Mouse (Mus musculus) spleen, embryonic (tissue): ENCODE data around the gene Supt20.

Experiments used
- CTCF ChIA-PET: fragments of 350-600 bp; sonication (Branson Sonifier 250); formaldehyde crosslinking; loops from one replicate; lab custom pipeline; 2022; lab: Charles Lee

Supt20 gene

DNA sequence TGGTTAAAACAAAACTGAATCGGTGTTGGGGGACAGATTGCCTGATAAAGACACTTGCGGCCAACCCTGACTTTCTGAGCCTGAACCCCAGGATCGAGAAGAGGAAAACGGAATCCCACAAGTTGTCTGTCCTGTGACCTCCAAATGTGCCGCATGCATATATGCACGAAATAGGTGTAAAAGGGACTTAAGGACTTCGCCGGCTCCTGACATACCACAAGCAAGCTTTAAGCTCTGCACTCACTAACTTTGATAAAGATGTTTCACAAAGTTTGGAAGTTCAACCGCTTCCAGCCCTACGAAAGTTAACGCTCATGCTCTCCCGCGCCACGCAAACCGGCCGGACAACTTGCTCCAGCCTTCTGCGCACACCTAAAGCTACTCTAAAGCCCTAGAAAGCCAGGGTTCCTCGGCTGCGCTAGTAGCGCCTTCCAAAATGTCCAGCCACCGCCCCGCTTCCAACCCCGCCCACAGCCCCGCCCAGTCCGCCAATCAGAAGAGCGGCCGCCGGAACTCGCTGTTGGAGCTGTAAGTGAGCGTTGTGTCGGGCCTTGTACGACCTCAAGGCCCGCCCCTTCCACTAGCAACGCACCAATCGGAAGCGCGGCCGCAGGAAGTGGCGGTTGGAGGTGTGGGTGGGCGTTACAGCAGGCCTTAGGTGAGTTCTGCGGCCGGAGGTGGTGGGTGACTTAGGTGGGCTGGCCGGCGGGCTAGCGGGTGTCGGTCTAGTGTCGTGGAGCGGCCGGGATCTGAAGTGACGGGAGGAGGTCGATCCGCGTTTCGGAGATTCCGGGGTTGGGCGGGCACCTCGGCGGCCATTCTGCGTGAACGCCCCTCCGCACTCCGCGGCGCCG, at the start of gene Supt20:
Gene Supt20 (plus strand): TSS at position 606 of the 854 bp plus-strand sequence.
- CTCF ChIA-PET, result no interaction called here

DNA sequence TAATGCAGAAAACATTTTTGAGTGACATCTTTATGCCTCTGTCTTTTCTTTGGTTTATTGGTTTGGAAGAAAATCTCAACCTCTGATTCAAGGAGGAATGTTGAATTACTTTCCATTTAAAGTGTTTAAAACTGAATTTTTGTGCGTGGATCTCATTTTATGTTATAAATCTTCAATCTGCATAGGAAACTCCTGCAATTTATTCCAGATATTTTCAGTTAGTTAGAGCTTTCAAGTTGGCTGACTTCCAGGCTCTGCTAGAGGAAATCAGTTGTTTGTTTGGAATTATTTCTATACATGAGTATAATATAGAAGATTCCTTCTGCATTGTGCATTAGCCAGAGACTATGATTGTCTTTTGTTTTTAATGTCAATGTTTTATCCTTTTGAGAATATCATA, 49.8 kb upstream of the Supt20 start:
- CTCF ChIA-PET, result no interaction called here

DNA sequence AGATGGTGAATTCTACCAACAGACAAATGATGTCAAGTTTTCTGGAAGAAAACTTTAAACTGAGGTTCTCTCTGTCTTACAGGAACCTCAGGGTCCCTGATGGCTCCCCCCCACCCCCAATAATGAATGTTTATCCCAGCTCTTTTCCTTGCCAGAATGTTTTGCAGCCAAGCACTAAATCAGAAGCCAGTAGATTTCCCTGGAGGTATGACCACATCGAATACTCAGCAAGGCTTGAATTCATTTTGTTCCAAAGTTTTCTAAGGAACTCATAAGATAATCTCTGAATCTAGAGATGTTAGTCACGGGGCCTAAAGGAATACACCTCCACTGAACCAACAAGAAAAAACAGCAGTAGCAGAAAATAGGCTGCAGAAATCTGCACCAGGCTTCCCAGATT, 45.0 kb upstream of the Supt20 start:
- CTCF ChIA-PET, result no interaction called here

DNA sequence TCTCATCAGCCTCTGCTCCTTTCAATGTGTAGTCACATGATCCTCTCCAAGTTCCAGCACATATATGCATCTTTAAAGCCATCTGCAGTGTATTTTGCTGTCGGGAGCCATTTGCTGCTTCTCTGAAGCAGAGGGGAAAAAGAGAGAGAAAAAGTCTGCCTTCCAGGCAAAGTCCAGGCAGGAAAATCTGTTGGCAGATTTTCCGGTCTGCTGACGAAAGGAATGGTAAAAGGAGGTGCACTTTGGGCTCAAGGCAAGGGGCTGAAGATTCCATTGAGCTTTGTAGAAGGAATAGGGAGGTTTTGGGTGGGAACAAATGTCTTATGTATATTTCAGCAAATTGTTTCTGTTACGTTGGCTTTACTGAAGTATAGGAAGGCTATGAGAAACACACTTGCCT, 41.0 kb upstream of the Supt20 start:
- CTCF ChIA-PET, result no interaction called here

DNA sequence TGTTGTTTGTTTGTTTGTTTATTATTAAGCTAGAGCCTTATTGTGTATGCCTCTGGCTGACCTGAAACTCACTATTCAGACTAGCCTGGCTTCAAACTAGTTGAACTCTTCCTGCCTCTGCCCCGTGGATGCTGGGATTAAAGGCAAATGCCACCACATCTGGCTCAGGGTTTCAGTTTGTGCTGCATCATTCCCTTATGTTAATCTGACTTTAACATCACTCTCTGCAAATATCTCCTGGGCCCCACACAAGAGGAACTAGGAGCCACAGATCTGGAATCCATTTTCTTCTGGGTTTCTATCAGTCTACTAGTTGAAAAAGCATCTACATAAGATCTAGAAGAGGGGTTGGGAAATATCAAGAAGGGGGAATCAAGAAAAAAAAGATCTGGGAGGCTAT, 38.4 kb upstream of the Supt20 start:
- CTCF ChIA-PET, result no interaction called here

DNA sequence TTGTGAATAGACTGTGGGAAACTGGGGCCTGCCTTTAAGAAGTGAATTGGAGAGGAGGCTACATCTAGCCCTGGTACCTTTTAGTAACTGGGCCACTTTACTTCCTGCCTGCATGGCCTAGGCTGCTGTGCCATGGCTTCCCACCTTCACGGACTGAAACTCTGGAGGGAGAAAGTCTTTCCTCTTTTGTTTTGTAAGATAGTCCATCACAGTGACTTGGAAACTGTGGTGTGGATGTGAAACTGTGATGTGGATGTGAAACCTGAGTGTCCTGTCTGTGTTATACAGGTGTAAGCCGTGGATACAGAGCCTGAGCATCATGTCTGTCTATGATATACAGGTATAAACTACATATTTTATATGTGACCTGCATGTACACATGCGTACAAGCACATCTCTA, 35.5 kb upstream of the Supt20 start:
- CTCF ChIA-PET, result no interaction called here

DNA sequence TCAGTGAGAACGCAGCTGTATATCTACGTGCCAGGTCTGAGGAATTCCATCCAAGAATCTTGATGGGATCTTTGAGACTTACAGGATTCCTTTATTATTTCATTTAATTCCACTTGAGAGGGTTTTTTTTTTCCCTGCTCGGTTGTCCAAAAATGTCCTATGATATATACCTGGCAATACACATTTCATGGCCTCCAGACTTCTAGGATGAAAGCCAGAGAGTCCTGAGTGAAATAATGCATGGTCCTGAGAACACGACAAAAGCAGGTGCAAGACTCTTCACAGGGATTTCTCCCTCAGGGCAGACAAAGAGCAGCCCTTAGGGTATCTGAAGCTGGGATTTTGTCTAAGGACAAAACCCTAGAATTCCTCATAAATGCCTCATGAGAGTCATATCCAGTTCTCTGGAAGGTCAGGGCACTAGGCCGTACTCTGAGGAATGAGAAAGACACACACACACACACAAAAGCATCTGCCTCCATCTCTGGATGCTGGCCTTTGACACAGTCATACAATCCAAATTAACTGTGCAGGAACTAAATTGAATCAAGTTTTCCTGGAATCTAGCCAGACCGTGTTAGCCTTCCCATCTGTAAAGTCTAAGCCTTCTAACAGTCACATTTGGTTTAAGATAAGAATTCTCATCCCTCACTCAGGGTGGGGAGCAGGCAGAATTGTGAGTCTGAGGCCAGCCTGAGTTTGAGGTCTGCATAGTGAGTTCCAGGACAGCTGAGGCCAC, 34.5 kb upstream of the Supt20 start:
- CTCF ChIA-PET, result no interaction called here

DNA sequence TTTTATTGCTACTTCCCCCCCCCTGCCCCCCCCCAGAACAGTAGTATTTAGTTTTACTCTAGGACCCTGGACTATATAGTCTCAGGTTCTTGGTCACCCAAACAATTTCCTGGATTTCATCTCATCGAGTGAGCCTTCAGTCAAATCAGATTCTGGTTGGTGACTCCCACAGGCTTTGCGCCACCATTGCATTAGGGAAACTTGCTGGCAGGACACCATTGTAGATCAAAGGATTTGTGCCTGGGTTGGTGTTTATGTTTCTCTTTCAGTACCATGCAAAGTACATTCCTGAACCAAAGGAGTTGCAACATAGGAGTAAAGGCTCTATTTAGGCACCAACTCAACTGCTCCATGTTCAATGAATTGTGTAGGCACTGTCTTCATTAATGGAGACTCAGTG, 32.9 kb upstream of the Supt20 start:
- CTCF ChIA-PET, result no interaction called here

DNA sequence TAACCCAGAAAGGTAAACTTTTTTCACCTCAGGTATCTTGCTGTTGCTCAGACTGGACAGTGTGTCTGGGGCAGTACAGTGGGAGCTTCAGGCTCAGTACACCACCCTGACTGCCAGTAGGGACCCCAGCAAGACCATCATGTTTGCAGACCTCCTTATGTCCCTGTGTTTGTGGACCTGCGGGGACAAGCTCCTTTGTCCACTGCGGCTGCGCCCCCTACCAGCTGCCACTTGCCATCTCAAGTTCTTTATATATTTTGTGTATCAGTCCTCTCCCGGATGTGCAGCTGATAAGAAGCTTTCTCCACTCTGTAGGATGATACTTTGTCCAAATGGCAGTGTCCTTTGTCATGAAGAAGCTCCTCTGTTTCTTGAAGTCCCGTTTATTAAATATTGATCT, 30.2 kb upstream of the Supt20 start:
- CTCF ChIA-PET, result no interaction called here

DNA sequence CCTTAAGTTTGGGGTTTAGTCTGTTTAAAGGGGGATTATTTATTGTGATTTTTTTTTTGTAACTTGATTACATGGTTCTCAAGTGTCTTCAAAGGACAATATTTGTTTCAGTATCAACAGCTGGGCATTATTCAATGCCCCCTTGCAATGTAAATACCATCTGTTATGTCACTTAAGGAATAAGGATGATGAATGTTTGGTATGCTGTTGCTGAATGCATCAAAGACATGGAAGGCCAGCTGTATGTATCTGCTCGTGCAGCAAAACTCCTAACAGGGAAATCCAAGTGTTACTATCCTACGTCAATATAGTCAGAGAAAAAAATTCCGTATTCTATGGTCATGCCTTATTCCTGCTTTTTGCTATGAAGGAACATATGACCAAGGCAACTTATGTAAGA, 24.5 kb upstream of the Supt20 start:
- CTCF ChIA-PET, result no interaction called here

DNA sequence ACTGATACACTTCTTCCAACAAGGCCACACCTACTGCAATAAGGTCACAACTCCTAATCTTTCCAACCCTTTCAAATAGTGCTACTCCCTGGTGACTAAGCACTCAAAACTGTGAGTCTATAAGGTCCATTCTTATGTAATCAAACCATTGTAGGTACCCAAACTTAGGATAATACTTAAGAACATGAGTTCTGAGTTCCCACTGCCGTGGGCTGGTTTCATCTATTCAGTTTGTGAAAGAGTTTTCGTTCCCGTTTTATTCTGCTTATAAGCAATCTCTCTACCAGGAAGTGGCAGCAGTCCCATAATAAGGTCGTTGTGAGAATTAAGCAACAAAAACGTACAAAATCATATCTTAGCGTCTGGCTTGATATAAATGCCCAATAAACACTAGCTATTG, 23.9 kb upstream of the Supt20 start:
- CTCF ChIA-PET, result no interaction called here

DNA sequence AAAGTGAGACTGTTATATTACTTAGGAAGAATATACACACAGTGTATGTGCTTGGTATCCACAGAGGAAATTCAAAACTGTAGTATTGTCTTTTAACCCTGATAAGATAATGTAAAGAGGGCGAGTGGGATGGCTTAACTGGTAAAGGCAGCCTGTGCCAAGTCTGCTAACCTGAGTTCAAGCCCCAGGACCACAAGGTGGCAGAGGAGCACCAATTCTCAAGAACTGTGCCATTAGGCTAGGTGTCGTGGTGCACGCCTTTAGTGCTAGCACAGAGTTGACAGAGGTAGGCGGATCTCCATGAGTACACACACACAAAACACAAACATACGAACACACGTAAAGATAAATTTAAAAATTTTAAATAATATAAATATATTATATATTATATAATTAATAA, 23.0 kb upstream of the Supt20 start:
- CTCF ChIA-PET, result no interaction called here

DNA sequence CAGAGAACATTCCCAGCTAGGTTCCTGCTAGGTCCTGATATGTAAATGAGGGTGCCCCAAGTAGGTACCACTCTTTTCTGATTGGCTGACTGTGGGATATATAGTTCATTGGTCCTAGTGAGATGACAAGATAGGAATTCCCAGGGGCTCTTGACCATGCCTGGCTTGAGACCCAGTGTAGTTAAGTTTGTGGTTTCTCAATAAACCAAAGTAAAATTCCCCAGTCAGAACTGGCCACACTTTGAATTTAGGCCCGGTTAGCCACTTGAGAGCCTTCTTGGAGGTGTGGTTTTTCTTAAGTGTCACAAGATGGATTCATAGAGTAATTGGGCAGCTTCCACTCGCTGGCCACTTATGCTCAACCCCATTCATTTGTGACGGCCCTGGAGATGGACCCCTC, 20.5 kb upstream of the Supt20 start:
- CTCF ChIA-PET, result no interaction called here

DNA sequence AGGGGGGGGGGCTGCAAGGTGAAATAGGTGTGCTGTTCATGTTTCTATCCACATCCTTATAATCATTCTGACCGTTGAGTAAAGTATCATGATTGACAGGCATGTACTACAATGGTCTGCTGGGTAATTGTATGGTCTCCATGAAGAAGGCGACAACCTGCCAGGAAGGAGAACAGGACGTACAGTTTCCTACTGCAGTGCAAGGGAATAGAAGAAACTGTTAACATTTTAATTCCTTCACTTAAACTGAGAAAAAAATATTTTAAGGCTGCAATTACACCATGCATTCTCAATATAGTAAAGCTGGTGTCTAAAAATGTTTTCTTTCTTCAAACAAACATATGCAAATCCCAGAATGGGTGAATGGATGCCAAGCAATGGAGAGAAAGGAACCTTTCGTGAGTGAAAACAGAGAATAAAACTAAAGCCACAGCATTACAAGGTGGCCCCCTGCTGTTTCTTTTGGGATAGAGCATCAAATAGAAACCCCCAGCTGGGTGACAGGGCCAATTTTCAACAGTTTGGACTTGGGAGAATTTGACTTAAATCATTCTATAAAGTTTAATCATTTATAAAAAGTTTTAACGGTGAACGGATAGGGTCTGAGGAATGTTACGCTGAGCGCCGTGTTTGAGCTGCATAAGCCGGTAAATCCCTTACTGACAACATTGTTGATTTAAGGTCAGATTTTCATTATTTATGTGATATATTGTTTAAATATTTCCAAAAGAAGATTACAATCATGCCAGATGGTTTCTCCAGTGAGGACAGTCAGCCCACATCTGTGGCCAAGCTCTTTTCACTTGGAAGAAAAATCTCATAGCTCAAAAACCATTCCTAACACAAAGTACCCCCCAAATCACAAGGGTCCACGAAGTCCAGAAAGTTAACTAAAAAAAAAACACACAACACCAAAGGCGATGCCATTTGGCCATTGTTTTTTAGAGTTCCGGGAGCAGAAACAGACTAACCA, 19.8 kb upstream of the Supt20 start:
- CTCF ChIA-PET, result interaction anchor here (0.7 to 1.0 kb wide), 2 partner anchors 319 to 482 kb away, joined by 3 read pairs; no protein-coding TSS in a partner anchor

DNA sequence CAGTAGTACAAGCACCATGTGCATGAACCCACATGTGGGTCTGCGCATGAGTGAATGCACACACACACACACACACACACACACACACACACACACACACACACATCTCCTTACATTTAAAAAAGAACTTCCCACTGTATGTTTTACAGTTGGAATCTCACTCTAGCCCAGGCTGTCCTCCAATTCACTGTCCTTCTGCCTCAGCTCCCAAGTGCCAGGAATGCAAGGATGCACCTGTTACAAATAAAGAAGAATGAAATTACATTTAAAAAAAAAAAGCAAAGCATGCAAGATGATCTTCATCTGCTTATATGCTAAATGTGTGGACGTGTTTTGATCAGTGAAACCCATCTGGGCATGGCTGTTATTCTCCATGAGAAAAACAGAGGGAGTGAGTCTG, 15.8 kb upstream of the Supt20 start:
- CTCF ChIA-PET, result no interaction called here

DNA sequence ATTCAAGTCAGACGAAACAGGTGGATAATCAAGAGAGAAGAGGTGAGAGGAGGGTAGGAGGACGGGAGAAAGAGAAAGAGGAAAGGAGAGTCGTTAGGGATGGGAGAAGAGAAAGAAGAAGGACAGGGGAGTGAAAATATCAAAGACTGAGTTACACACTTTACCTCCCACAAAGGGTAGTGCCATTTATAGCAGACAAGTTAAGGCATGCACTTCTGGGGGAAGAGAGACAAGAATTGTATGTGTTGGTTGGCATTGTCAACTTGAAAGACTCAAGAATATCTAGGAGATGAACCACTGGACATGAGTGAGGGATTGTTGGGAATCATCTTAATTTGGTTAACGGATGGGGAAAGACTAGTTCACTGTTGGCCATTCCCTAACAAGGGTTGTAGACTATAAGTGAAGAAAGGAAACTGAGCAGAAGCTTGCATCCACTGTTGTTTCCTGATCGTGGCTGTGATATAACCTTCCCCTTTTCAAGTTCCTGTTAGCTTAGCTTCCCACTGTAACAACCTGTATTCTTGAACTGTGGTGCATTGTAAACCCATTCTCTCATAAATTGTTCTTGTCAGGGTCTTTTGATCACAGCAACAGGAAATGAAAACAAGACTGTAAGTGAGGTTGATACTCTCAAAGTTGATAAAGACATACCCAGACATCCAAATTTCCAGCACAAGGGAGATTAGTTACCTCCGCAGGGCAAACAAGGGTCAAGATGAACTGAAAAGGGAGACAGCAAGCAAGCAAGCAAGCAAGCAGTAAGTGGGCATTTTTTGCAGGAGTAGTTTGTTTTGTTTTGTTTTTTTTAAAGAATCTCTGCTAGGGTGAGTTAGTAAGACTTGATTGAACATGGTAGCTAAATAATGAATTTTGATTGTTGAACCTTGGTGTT, 11.1 kb upstream of the Supt20 start:
- CTCF ChIA-PET, result interaction anchor here (1.0 kb wide), 1 partner anchor 9 kb away, joined by 3 read pairs; no protein-coding TSS in a partner anchor

DNA sequence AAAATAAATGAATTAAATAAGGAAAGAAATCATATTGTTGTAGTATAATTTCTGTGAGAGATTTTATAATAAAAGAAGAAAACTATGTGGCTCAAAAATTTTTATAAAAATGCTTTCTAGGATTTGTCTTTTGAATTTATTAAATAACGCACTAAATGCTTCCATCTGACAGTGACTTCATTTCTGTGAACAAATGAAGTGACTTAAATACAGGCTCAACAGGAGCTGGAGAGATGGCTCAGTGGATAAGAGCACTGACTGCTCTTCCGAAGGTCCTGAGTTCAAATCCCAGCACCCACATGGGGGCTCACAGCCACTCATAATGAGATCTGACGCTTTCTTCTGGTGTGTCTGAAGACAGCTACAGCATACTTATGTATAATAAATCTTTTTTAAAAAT, 7.4 kb upstream of the Supt20 start:
- CTCF ChIA-PET, result interaction anchor here (0.6 kb wide), 1 partner anchor 61 kb away, joined by 3 read pairs; no protein-coding TSS in a partner anchor

DNA sequence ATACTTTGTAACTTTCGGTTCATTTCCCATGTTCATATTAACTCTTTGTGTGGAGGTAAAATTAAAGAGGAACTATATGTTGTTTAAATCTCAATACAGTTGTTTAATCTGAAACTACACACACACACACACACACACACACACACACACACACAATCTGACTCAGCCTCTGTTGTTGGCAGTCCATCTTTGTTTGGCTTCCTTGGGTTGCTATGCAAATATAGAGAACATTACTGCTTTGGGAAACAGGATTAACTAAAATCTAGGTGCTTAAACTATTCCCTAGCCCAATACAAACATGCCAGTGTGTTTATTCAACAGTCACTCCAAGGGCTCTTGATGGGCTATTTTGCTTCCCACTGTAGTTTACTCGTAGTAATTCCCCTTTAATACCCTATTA, 5.4 kb upstream of the Supt20 start:
- CTCF ChIA-PET, result interaction anchor here (0.6 kb wide), 1 partner anchor 1487 kb away, joined by 4 read pairs; no protein-coding TSS in a partner anchor

DNA sequence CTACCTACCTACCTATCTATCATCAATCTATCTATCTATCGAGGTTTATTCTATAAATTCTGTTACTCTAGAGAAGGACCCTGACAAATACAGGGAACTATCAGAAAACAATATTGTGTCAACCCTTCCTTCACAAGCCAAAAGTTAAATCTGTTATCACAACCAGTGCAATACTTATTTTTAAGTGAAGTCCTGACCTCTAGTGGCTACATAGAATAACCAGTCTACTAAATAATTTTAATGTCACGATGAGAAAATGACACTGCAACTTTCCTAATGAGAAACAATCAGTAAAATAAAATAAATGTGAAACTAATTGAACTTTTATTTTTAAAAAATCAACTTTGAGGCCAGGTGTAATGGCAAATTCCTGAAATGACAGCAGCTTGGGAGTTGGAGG, 3.5 kb upstream of the Supt20 start:
- CTCF ChIA-PET, result no interaction called here

DNA sequence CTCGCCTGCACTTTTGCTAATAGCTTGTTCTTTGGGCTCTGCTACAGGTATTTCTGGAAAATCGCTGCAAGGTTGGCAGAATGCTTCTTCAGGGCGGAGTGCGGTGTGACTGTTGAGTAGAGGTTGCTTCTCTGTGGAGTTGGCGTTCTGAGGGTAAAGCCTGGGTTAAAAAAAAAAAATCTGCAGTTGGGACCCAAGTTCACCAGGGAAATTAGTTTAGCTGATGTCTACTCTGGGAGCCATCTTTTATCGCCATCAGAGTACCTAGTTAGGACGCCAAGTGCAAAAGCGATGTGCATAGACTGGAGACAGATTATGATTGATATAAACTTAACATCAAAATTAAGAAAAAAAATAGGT, 429 bp downstream of the Supt20 start:
- CTCF ChIA-PET, result no interaction called here
